Mouse (Mus musculus): Measurements from ENCODE around the gene Rrbp1. TPM values are rescaled to one million over a fixed set of nuclear protein-coding genes. Genes with fewer than 3 reads are reported as not detected.

Gene Rrbp1
- polyA plus RNA-seq, 1 experiment from 2014 or later = 25.5 TPM

- Histone ChIP-seq H3K27ac (replicated peaks; ENCODE audit: low read depth, low read length) (no peak overlapping the region), H3K9ac (replicated peaks; ENCODE audit: low read length) (no peak overlapping the region), H3K9me3 (ENCODE audit: control insufficient read depth, low read length) (no peaks in the 10 kb centered on the region), H3K4me2 (ENCODE audit: low read length) (no peak overlapping the region), H3K4me1 (ENCODE audit: control insufficient read depth, insufficient read depth, low read length) (no peaks in the 10 kb centered on the region), H3K36me3 (ENCODE audit: control insufficient read depth, insufficient read depth, low read length) (peaks cover 74% of the 10 kb centered on the region), H3K27me3 (ENCODE audit: control insufficient read depth, insufficient read depth, low read length) (no peaks in the 10 kb centered on the region), H3K4me3 (replicated peaks; ENCODE audit: low read depth, low read length) (no peak overlapping the region)
- DNase-seq = no peak
- ATAC-seq (ENCODE audit: low FRiP score, low TSS enrichment) = no peak
- 91% methylated on average over 4 of the region's 4 CpGs for WGBS
Measured at GRCm38 (mm10) chr2:143955004-143955403, 56.1 kb downstream of the Rrbp1 start.

- no peak for ATAC-seq (ENCODE audit: low FRiP score, low TSS enrichment)
- H3K9ac ChIP-seq (replicated peaks; ENCODE audit: low read length) = no peak overlapping the region
- H3K9me3 ChIP-seq (ENCODE audit: control insufficient read depth, low read length) = no peaks in the 10 kb centered on the region
- 91% methylated on average over 4 of the region's 4 CpGs for WGBS
- H3K4me2 ChIP-seq (ENCODE audit: low read length) = no peak overlapping the region
- H3K4me1 ChIP-seq (ENCODE audit: control insufficient read depth, insufficient read depth, low read length) = no peaks in the 10 kb centered on the region
- H3K27me3 ChIP-seq (ENCODE audit: control insufficient read depth, insufficient read depth, low read length) = no peaks in the 10 kb centered on the region
- H3K27ac ChIP-seq (replicated peaks; ENCODE audit: low read depth, low read length) = no peak overlapping the region
- H3K36me3 ChIP-seq (ENCODE audit: control insufficient read depth, insufficient read depth, low read length) = peaks cover 85% of the 10 kb centered on the region
- no peak for DNase-seq
- H3K4me3 ChIP-seq (replicated peaks; ENCODE audit: low read depth, low read length) = no peak overlapping the region
Measured at GRCm38 (mm10) chr2:143953944-143954343, 57.1 kb downstream of the Rrbp1 start.

GRCm38 (mm10) chr2:143951546-143952315 is 59.3 kb downstream of the Rrbp1 start:
- no peaks in the 10 kb centered on the region for H3K4me1 ChIP-seq (ENCODE audit: control insufficient read depth, insufficient read depth, low read length)

GRCm38 (mm10) chr2:143951028-143951420 is 60.0 kb downstream of the Rrbp1 start:
- Histone ChIP-seq H3K4me1 (ENCODE audit: control insufficient read depth, insufficient read depth, low read length) (no peaks in the 10 kb centered on the region), H3K9me3 (ENCODE audit: control insufficient read depth, low read length) (no peaks in the 10 kb centered on the region), H3K27me3 (ENCODE audit: control insufficient read depth, insufficient read depth, low read length) (no peaks in the 10 kb centered on the region), H3K36me3 (ENCODE audit: control insufficient read depth, insufficient read depth, low read length) (peaks cover 95% of the 10 kb centered on the region), H3K27ac (replicated peaks; ENCODE audit: low read depth, low read length) (no peak overlapping the region), H3K4me2 (ENCODE audit: low read length) (no peak overlapping the region), H3K9ac (replicated peaks; ENCODE audit: low read length) (no peak overlapping the region), H3K4me3 (replicated peaks; ENCODE audit: low read depth, low read length) (no peak overlapping the region)
- WGBS = 91% methylated on average over 1 of the region's 1 CpGs
- ATAC-seq (ENCODE audit: low FRiP score, low TSS enrichment) (no peak), DNase-seq (no peak)

More at GRCm38 (mm10) chr2:143951546-143952315, 59.3 kb downstream of the Rrbp1 start:
- no peak overlapping the region for H3K4me2 ChIP-seq (ENCODE audit: low read length)
- H3K9ac ChIP-seq (replicated peaks; ENCODE audit: low read length) = no peak overlapping the region
- 94% methylated on average over 5 of the region's 5 CpGs for WGBS
- H3K36me3 ChIP-seq (ENCODE audit: control insufficient read depth, insufficient read depth, low read length) = peaks cover 96% of the 10 kb centered on the region
- DNase-seq (no peak), ATAC-seq (ENCODE audit: low FRiP score, low TSS enrichment) (no peak)
- H3K27me3 ChIP-seq (ENCODE audit: control insufficient read depth, insufficient read depth, low read length) = no peaks in the 10 kb centered on the region
- no peak overlapping the region for H3K27ac ChIP-seq (replicated peaks; ENCODE audit: low read depth, low read length)
- H3K4me3 ChIP-seq (replicated peaks; ENCODE audit: low read depth, low read length) = no peak overlapping the region
- no peaks in the 10 kb centered on the region for H3K9me3 ChIP-seq (ENCODE audit: control insufficient read depth, low read length)

GRCm38 (mm10) chr2:143950290-143951027 is 60.6 kb downstream of the Rrbp1 start:
- Histone ChIP-seq H3K27ac (replicated peaks; ENCODE audit: low read depth, low read length) (no peak overlapping the region), H3K4me1 (ENCODE audit: control insufficient read depth, insufficient read depth, low read length) (no peaks in the 10 kb centered on the region), H3K27me3 (ENCODE audit: control insufficient read depth, insufficient read depth, low read length) (no peaks in the 10 kb centered on the region), H3K9me3 (ENCODE audit: control insufficient read depth, low read length) (no peaks in the 10 kb centered on the region), H3K4me3 (replicated peaks; ENCODE audit: low read depth, low read length) (no peak overlapping the region), H3K4me2 (ENCODE audit: low read length) (no peak overlapping the region), H3K36me3 (ENCODE audit: control insufficient read depth, insufficient read depth, low read length) (peaks cover 95% of the 10 kb centered on the region), H3K9ac (replicated peaks; ENCODE audit: low read length) (no peak overlapping the region)
- DNase-seq (no peak), ATAC-seq (ENCODE audit: low FRiP score, low TSS enrichment) (no peak)
- WGBS = 88% methylated on average over 5 of the region's 5 CpGs

GRCm38 (mm10) chr2:143949217-143949616 is 61.8 kb downstream of the Rrbp1 start:
- H3K9me3 ChIP-seq (ENCODE audit: control insufficient read depth, low read length) = no peaks in the 10 kb centered on the region
- H3K9ac ChIP-seq (replicated peaks; ENCODE audit: low read length) = no peak overlapping the region
- peaks cover 96% of the 10 kb centered on the region for H3K36me3 ChIP-seq (ENCODE audit: control insufficient read depth, insufficient read depth, low read length)
- ATAC-seq (ENCODE audit: low FRiP score, low TSS enrichment) (no peak), DNase-seq (no peak)
- no peak overlapping the region for H3K4me2 ChIP-seq (ENCODE audit: low read length)
- H3K27me3 ChIP-seq (ENCODE audit: control insufficient read depth, insufficient read depth, low read length) = no peaks in the 10 kb centered on the region
- H3K4me1 ChIP-seq (ENCODE audit: control insufficient read depth, insufficient read depth, low read length) = no peaks in the 10 kb centered on the region
- no peak overlapping the region for H3K27ac ChIP-seq (replicated peaks; ENCODE audit: low read depth, low read length)
- no peak overlapping the region for H3K4me3 ChIP-seq (replicated peaks; ENCODE audit: low read depth, low read length)
- 98% methylated on average over 6 of the region's 6 CpGs for WGBS

- DNase-seq = no peak
- Histone ChIP-seq H3K27ac (replicated peaks; ENCODE audit: low read depth, low read length) (no peak overlapping the region), H3K9ac (replicated peaks; ENCODE audit: low read length) (no peak overlapping the region), H3K4me1 (ENCODE audit: control insufficient read depth, insufficient read depth, low read length) (no peaks in the 10 kb centered on the region), H3K36me3 (ENCODE audit: control insufficient read depth, insufficient read depth, low read length) (peaks cover 96% of the 10 kb centered on the region), H3K9me3 (ENCODE audit: control insufficient read depth, low read length) (no peaks in the 10 kb centered on the region), H3K4me2 (ENCODE audit: low read length) (no peak overlapping the region), H3K4me3 (replicated peaks; ENCODE audit: low read depth, low read length) (no peak overlapping the region), H3K27me3 (ENCODE audit: control insufficient read depth, insufficient read depth, low read length) (no peaks in the 10 kb centered on the region)
- ATAC-seq (ENCODE audit: low FRiP score, low TSS enrichment) = no peak
- WGBS = 95% methylated on average over 4 of the region's 4 CpGs
Measured at GRCm38 (mm10) chr2:143948416-143948815, 62.6 kb downstream of the Rrbp1 start.

- no peaks in the 10 kb centered on the region for H3K4me1 ChIP-seq (ENCODE audit: control insufficient read depth, insufficient read depth, low read length)
- H3K27ac ChIP-seq (replicated peaks; ENCODE audit: low read depth, low read length) = no peak overlapping the region
- H3K9ac ChIP-seq (replicated peaks; ENCODE audit: low read length) = no peak overlapping the region
- no peaks in the 10 kb centered on the region for H3K9me3 ChIP-seq (ENCODE audit: control insufficient read depth, low read length)
- WGBS = 83% methylated on average over 3 of the region's 3 CpGs
- no peaks in the 10 kb centered on the region for H3K27me3 ChIP-seq (ENCODE audit: control insufficient read depth, insufficient read depth, low read length)
- ATAC-seq (ENCODE audit: low FRiP score, low TSS enrichment) (no peak), DNase-seq (no peak)
- no peak overlapping the region for H3K4me3 ChIP-seq (replicated peaks; ENCODE audit: low read depth, low read length)
- H3K4me2 ChIP-seq (ENCODE audit: low read length) = no peak overlapping the region
- peaks cover 95% of the 10 kb centered on the region for H3K36me3 ChIP-seq (ENCODE audit: control insufficient read depth, insufficient read depth, low read length)
Measured at GRCm38 (mm10) chr2:143947981-143948380, 63.1 kb downstream of the Rrbp1 start.

- Histone ChIP-seq H3K36me3 (ENCODE audit: control insufficient read depth, insufficient read depth, low read length) (peaks cover 92% of the 10 kb centered on the region), H3K9me3 (ENCODE audit: control insufficient read depth, low read length) (no peaks in the 10 kb centered on the region), H3K27me3 (ENCODE audit: control insufficient read depth, insufficient read depth, low read length) (no peaks in the 10 kb centered on the region), H3K27ac (replicated peaks; ENCODE audit: low read depth, low read length) (no peak overlapping the region), H3K9ac (replicated peaks; ENCODE audit: low read length) (no peak overlapping the region), H3K4me3 (replicated peaks; ENCODE audit: low read depth, low read length) (no peak overlapping the region), H3K4me1 (ENCODE audit: control insufficient read depth, insufficient read depth, low read length) (no peaks in the 10 kb centered on the region), H3K4me2 (ENCODE audit: low read length) (no peak overlapping the region)
- ATAC-seq (ENCODE audit: low FRiP score, low TSS enrichment) = no peak
- 81% methylated on average over 2 of the region's 2 CpGs for WGBS
- DNase-seq = no peak
Measured at GRCm38 (mm10) chr2:143946399-143946798, 64.7 kb downstream of the Rrbp1 start.

Data from midbrain, embryonic 14.5 days (tissue).